Mouse (Mus musculus) midbrain, embryonic 14.5 days (tissue): ENCODE data around the gene Kansl1l. TPM values are rescaled to one million over a fixed set of nuclear protein-coding genes. Genes with fewer than 3 reads are reported as not detected.

Experiments
- ATAC-seq: fragments of 200-750 bp; cut with Nextera tagmentation; 2 replicates; pipeline ENCODE4 v1.8.0; 2017; ENCODE audit warnings: moderate number of reproducible peaks, moderate library complexity; ENCODE audit not compliant: low FRiP score, low TSS enrichment
- DNase-seq: peaks from one replicate; pipeline ENCODE4 v3.0.0-alpha.2; 2015
- H3K27ac ChIP-seq: fragments of 300-500 bp; sonication (generic); replicated peaks from 2 replicates; pipeline ENCODE4 v1.5.1; 2014; ENCODE audit warnings: mild to moderate bottlenecking, low read depth, low read length, moderate library complexity
- H3K27me3 ChIP-seq: fragments of 300-500 bp; sonication (generic); 2 replicates; pipeline ENCODE4 v1.6.1; 2014; ENCODE audit warnings: low read length, control low read depth, mixed read lengths; ENCODE audit not compliant: control insufficient read depth, insufficient read depth
- H3K36me3 ChIP-seq: fragments of 300-500 bp; sonication (generic); 2 replicates; pipeline ENCODE4 v1.6.1; 2014; ENCODE audit warnings: low read length, control low read depth; ENCODE audit not compliant: control insufficient read depth, insufficient read depth
- H3K4me1 ChIP-seq: fragments of 300-500 bp; sonication (generic); 2 replicates; pipeline ENCODE4 v1.6.1; 2014; ENCODE audit warnings: mild to moderate bottlenecking, antibody characterized with exemption, low read length, control low read depth; ENCODE audit not compliant: control insufficient read depth, insufficient read depth
- H3K4me2 ChIP-seq: fragments of 300-500 bp; sonication (generic); 2 replicates; pipeline ENCODE4 v1.6.1; 2014; ENCODE audit warnings: mild to moderate bottlenecking, low read length, moderate library complexity
- H3K4me3 ChIP-seq: fragments of 300-500 bp; sonication (generic); replicated peaks from 2 replicates; pipeline ENCODE4 v1.5.1; 2014; ENCODE audit warnings: low read depth, low read length
- H3K9ac ChIP-seq: fragments of 300-500 bp; sonication (generic); replicated peaks from 2 replicates; pipeline ENCODE4 v1.6.1; 2014; ENCODE audit warnings: mild to moderate bottlenecking, low read length, moderate library complexity
- H3K9me3 ChIP-seq: fragments of 300-500 bp; sonication (generic); 2 replicates; pipeline ENCODE4 v1.6.1; 2016; ENCODE audit warnings: low read length, control low read depth, mixed read lengths; ENCODE audit not compliant: control insufficient read depth
- WGBS: fragments of 180-500 bp; shearing (Covaris S2); extraction: QIAGEN DNeasy Blood & Tissue Kit; methylation state at CpG from one replicate; pipeline ENCODE4 v1.1.7; 2014; 5-methylcytosine and 5-hydroxymethylcytosine counted together
- polyA plus RNA-seq: library from polyadenylated mRNA; unstranded; fragments of >200 nt; fragmentation: Nextera tagmentation; extraction: Ambion mirVana; gene quantifications from 2 replicates; pipeline ENCODE4 v1.2.1, GENCODE M21; 2014

Kansl1l gene
- polyA plus RNA-seq, 1 experiment from 2014 or later = 13.9 TPM

- Histone ChIP-seq H3K9ac (no peak overlapping the region), H3K4me2 (no peak overlapping the region), H3K4me1 (no peaks in the 10 kb centered on the region), H3K27me3 (no peaks in the 10 kb centered on the region), H3K4me3 (no peak overlapping the region), H3K36me3 (no peaks in the 10 kb centered on the region), H3K9me3 (no peaks in the 10 kb centered on the region), H3K27ac (no peak overlapping the region)
- ATAC-seq = no peak
- 100% methylated on average over 1 of the region's 1 CpGs for WGBS
- DNase-seq = no peak
These were observed 10.5 kb downstream of the Kansl1l start for GRCm38 (mm10) chr1:66806821-66807220.

- Histone ChIP-seq H3K27ac (no peak overlapping the region), H3K9ac (no peak overlapping the region), H3K4me2 (no peak overlapping the region), H3K4me3 (no peak overlapping the region), H3K9me3 (no peaks in the 10 kb centered on the region), H3K4me1 (no peaks in the 10 kb centered on the region), H3K36me3 (peaks cover 5% of the 10 kb centered on the region; the same call in 1 of the 2 replicates), H3K27me3 (no peaks in the 10 kb centered on the region)
- WGBS = 94% methylated on average over 1 of the region's 1 CpGs
- ATAC-seq = no peak
- DNase-seq = no peak
These were observed 12.0 kb downstream of the Kansl1l start for GRCm38 (mm10) chr1:66805408-66805807.

GRCm38 (mm10) chr1:66804710-66805109 lies 12.7 kb downstream of the Kansl1l start:
- no peaks in the 10 kb centered on the region for H3K27me3 ChIP-seq
- 56% methylated on average over 5 of the region's 5 CpGs for WGBS
- H3K4me1 ChIP-seq = no peaks in the 10 kb centered on the region
- no peak for DNase-seq
- H3K9ac ChIP-seq = no peak overlapping the region
- no peak overlapping the region for H3K4me3 ChIP-seq
- H3K9me3 ChIP-seq = no peaks in the 10 kb centered on the region
- H3K27ac ChIP-seq = no peak overlapping the region
- no peak overlapping the region for H3K4me2 ChIP-seq
- H3K36me3 ChIP-seq = peaks cover 12% of the 10 kb centered on the region
- ATAC-seq = no peak

- no peaks in the 10 kb centered on the region for H3K27me3 ChIP-seq
- H3K27ac ChIP-seq = no peak overlapping the region
- no peak overlapping the region for H3K9ac ChIP-seq
- H3K4me2 ChIP-seq = no peak overlapping the region
- H3K36me3 ChIP-seq = peaks cover 14% of the 10 kb centered on the region
- H3K4me1 ChIP-seq = no peaks in the 10 kb centered on the region
- ATAC-seq = no peak
- no peaks in the 10 kb centered on the region for H3K9me3 ChIP-seq
- 96% methylated on average over 2 of the region's 2 CpGs for WGBS
- DNase-seq = no peak
- no peak overlapping the region for H3K4me3 ChIP-seq
These were observed 19.4 kb downstream of the Kansl1l start for GRCm38 (mm10) chr1:66797962-66798361.

- H3K36me3 ChIP-seq = no peaks in the 10 kb centered on the region
- WGBS = 98% methylated on average over 2 of the region's 2 CpGs
These were observed 24.4 kb downstream of the Kansl1l start for GRCm38 (mm10) chr1:66792838-66793466.

GRCm38 (mm10) chr1:66782296-66782695 lies 35.1 kb downstream of the Kansl1l start:
- H3K27ac ChIP-seq = no peak overlapping the region
- H3K36me3 ChIP-seq = no peaks in the 10 kb centered on the region
- WGBS = 74% methylated on average over 2 of the region's 2 CpGs
- no peak overlapping the region for H3K9ac ChIP-seq
- DNase-seq = peak; percentile 19
- no peaks in the 10 kb centered on the region for H3K9me3 ChIP-seq
- no peaks in the 10 kb centered on the region for H3K4me1 ChIP-seq
- no peak overlapping the region for H3K4me3 ChIP-seq
- H3K27me3 ChIP-seq = no peaks in the 10 kb centered on the region
- H3K4me2 ChIP-seq = no peak overlapping the region
- ATAC-seq = no peak

More at GRCm38 (mm10) chr1:66792838-66793466, 24.4 kb downstream of the Kansl1l start:
- no peak overlapping the region for H3K9ac ChIP-seq
- H3K27ac ChIP-seq = no peak overlapping the region
- no peaks in the 10 kb centered on the region for H3K4me1 ChIP-seq
- ATAC-seq (no peak), DNase-seq (no peak)
- H3K4me2 ChIP-seq = no peak overlapping the region
- no peaks in the 10 kb centered on the region for H3K27me3 ChIP-seq
- H3K9me3 ChIP-seq = no peaks in the 10 kb centered on the region
- no peak overlapping the region for H3K4me3 ChIP-seq

- H3K4me3 ChIP-seq = no peak overlapping the region
- H3K9ac ChIP-seq = no peak overlapping the region
- no peak for DNase-seq
- WGBS = 88% methylated on average over 4 of the region's 4 CpGs
- no peaks in the 10 kb centered on the region for H3K9me3 ChIP-seq
- H3K27ac ChIP-seq = no peak overlapping the region
- no peaks in the 10 kb centered on the region for H3K36me3 ChIP-seq
- no peaks in the 10 kb centered on the region for H3K4me1 ChIP-seq
- no peak for ATAC-seq
- no peak overlapping the region for H3K4me2 ChIP-seq
- H3K27me3 ChIP-seq = no peaks in the 10 kb centered on the region
These were observed 36.3 kb downstream of the Kansl1l start for GRCm38 (mm10) chr1:66781027-66781426.

- no peaks in the 10 kb centered on the region for H3K4me1 ChIP-seq
- no peak overlapping the region for H3K4me2 ChIP-seq
- ATAC-seq (no peak), DNase-seq (no peak)
- no peak overlapping the region for H3K9ac ChIP-seq
- H3K27me3 ChIP-seq = no peaks in the 10 kb centered on the region
- H3K4me3 ChIP-seq = no peak overlapping the region
- no peak overlapping the region for H3K27ac ChIP-seq
- no peaks in the 10 kb centered on the region for H3K9me3 ChIP-seq
- H3K36me3 ChIP-seq = no peaks in the 10 kb centered on the region
- WGBS = 90% methylated on average over 1 of the region's 1 CpGs
These were observed 38.6 kb downstream of the Kansl1l start for GRCm38 (mm10) chr1:66778798-66779197.

GRCm38 (mm10) chr1:66777878-66778277 lies 39.5 kb downstream of the Kansl1l start:
- no peak for ATAC-seq
- peak; percentile 32 for DNase-seq
- H3K4me1 ChIP-seq = no peaks in the 10 kb centered on the region
- no peak overlapping the region for H3K4me2 ChIP-seq
- H3K9me3 ChIP-seq = no peaks in the 10 kb centered on the region
- H3K27ac ChIP-seq = no peak overlapping the region
- H3K4me3 ChIP-seq = no peak overlapping the region
- 80% methylated on average over 2 of the region's 2 CpGs for WGBS
- no peaks in the 10 kb centered on the region for H3K36me3 ChIP-seq
- no peaks in the 10 kb centered on the region for H3K27me3 ChIP-seq
- no peak overlapping the region for H3K9ac ChIP-seq
